Mouse (Mus musculus): ENCODE measurements around the gene Ascl2. TPM values are rescaled to one million over a fixed set of nuclear protein-coding genes. Genes with fewer than 3 reads are reported as not detected.
A peak's percentile ranks its signal among the peaks of the same experiment; 100 is the strongest.

Gene Ascl2
- polyA plus RNA-seq, 1 experiment from 2014 or later = 0.12 TPM

DNA sequence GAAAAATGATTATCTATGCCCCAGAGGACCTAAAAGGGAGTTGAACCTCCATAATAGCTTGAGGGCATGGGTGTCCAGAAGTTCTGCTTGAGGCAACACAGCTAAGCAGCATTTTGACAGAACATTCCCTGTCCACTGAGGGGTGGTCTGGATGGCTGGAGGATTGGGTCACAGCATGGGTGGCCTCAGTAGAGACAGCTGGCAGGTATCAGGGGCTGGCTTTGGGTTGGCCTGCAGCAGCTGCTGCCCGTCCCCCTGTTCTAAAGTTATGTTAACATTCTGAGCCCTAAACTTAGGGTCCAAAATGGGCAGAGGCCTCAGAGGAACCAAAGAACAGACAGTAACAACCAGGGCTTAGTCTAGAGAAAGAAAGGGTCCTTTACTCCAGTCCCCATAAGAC lies 42.2 kb upstream of the Ascl2 start:
- H3K9ac ChIP-seq (ENCODE audit: low read length) = no peak overlapping the region
- H3K36me3 ChIP-seq (ENCODE audit: control insufficient read depth, insufficient read depth, low read length) = no peaks in the 10 kb centered on the region
- no peaks in the 10 kb centered on the region for H3K9me3 ChIP-seq (ENCODE audit: control insufficient read depth, low read length)
- no peak overlapping the region for H3K4me2 ChIP-seq (ENCODE audit: low read depth, low read length, severe bottlenecking)
- no peaks in the 10 kb centered on the region for H3K27me3 ChIP-seq (ENCODE audit: control insufficient read depth, insufficient read depth, low read length)
- no peak overlapping the region for H3K27ac ChIP-seq (ENCODE audit: low read depth, low read length)
- 0 out of 2 replicates have a peak, but pooled peaks cover 4% of the 10 kb centered on the region for H3K4me1 ChIP-seq (replicated peaks; ENCODE audit: control insufficient read depth, insufficient read depth, low read length)
- DNase-seq (ENCODE audit: low spot score) (no peak), ATAC-seq (replicated peaks; ENCODE audit: low FRiP score) (no peak)
- no peak overlapping the region for H3K4me3 ChIP-seq (ENCODE audit: low read depth, low read length)
- 100% methylated on average over 1 of the region's 1 CpGs for WGBS

DNA sequence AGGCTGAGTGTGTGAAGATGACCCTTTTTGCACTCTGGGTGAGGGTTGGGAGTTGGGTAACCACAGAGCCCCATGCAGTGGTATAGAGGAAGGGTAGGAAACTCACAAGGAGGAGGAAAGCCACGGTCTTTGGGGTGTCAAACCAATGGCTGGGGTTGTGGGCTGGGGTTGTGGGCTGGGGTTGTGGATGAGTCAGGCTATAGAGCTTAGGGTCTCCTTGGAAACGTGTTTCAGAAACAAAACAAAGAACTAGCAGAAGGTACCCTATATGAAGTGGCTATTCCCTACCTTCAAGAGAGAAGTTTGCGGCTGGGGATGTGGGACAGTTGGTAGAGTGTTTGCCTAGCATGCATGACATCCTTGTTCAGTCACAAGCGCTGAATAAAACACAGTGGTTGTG lies 40.9 kb upstream of the Ascl2 start:
- DNase-seq (ENCODE audit: low spot score) = no peak
- WGBS = 85% methylated on average over 4 of the region's 4 CpGs

DNA sequence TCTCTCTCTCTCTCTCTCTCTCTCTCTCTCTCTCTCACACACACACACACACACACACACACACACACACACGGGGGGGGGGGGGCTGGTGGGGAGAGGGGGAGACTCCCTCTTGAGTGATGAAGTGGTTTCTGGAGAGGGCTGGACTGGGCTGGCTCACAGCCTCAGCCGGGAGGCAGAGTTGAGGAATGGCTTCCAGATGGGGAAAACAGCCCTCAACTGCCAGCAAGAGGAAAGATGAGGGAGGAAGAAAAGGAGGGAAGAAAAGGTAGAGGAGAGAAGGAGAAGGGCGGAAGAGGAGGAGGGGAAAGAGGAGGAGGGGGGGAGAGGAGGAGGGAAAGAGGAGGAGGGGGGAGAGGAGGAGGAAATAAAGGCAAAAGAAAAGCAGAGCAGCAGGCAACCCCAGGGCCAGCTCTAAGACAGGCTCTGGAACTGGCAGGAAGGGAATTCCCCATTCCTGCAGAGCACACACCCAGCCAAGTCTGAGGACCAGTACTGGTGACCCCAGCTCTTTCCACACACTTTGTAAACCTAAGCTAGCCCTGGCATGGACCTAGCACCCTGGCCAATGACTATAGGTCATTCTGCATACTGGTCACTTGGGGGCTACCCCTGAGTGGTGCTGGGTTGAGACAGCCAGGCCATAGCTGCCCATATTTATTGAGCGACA lies 40.1 kb upstream of the Ascl2 start:
- Histone ChIP-seq H3K4me3 (ENCODE audit: low read depth, low read length) (no peak overlapping the region), H3K27me3 (ENCODE audit: control insufficient read depth, insufficient read depth, low read length) (no peaks in the 10 kb centered on the region), H3K9ac (ENCODE audit: low read length) (no peak overlapping the region), H3K27ac (ENCODE audit: low read depth, low read length) (no peak overlapping the region), H3K4me1 (replicated peaks; ENCODE audit: control insufficient read depth, insufficient read depth, low read length) (0 out of 2 replicates have a peak, but pooled peaks cover 4% of the 10 kb centered on the region), H3K36me3 (ENCODE audit: control insufficient read depth, insufficient read depth, low read length) (no peaks in the 10 kb centered on the region), H3K4me2 (ENCODE audit: low read depth, low read length, severe bottlenecking) (no peak overlapping the region), H3K9me3 (ENCODE audit: control insufficient read depth, low read length) (no peaks in the 10 kb centered on the region)
- DNase-seq (ENCODE audit: low spot score) (no peak), ATAC-seq (replicated peaks; ENCODE audit: low FRiP score) (no peak)
- 66% methylated on average over 3 of the region's 4 CpGs for WGBS

More for the DNA sequence above, 40.9 kb upstream of the Ascl2 start:
- no peak for ATAC-seq (replicated peaks; ENCODE audit: low FRiP score)
- Histone ChIP-seq H3K27ac (ENCODE audit: low read depth, low read length) (no peak overlapping the region), H3K4me3 (ENCODE audit: low read depth, low read length) (no peak overlapping the region), H3K4me2 (ENCODE audit: low read depth, low read length, severe bottlenecking) (no peak overlapping the region), H3K27me3 (ENCODE audit: control insufficient read depth, insufficient read depth, low read length) (no peaks in the 10 kb centered on the region), H3K36me3 (ENCODE audit: control insufficient read depth, insufficient read depth, low read length) (no peaks in the 10 kb centered on the region), H3K9me3 (ENCODE audit: control insufficient read depth, low read length) (no peaks in the 10 kb centered on the region), H3K4me1 (replicated peaks; ENCODE audit: control insufficient read depth, insufficient read depth, low read length) (0 out of 2 replicates have a peak, but pooled peaks cover 4% of the 10 kb centered on the region), H3K9ac (ENCODE audit: low read length) (no peak overlapping the region)

DNA sequence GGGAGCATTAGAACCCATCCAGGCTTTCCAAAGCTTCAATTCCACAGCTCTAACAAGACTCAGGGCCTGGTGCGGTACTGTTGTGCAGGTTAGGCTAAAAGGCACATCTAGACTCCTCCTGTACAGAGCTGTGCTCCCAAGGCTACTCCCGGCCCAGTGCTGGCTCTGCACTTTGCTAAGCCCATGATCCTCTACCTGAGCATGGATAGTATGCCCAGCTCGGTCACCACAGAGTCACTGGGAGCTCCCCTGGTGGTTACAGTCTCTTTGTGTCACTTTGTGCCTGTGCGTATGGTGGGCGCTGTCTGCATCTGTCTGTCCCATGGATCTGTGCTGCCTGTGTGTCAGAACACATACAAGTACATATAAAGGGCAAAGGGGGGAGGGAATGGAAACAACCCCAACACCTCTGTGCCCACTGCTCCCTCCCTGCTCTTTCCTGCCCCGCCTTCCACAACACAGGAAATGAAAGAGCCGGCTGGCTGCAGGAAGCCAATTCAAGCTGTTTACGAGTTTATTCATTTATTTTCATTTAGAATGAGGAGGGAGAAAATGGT lies 39.4 kb upstream of the Ascl2 start:
- Histone ChIP-seq H3K27ac (ENCODE audit: low read depth, low read length) (no peak overlapping the region), H3K9ac (ENCODE audit: low read length) (0 out of 2 replicates have a peak overlapping the region, but pooled peaks have one; percentile 9), H3K4me1 (replicated peaks; ENCODE audit: control insufficient read depth, insufficient read depth, low read length) (0 out of 2 replicates have a peak, but pooled peaks cover 4% of the 10 kb centered on the region), H3K4me2 (ENCODE audit: low read depth, low read length, severe bottlenecking) (0 out of 2 replicates have a peak overlapping the region, but pooled peaks have one; percentile 3), H3K27me3 (ENCODE audit: control insufficient read depth, insufficient read depth, low read length) (no peaks in the 10 kb centered on the region), H3K9me3 (ENCODE audit: control insufficient read depth, low read length) (no peaks in the 10 kb centered on the region), H3K36me3 (ENCODE audit: control insufficient read depth, insufficient read depth, low read length) (no peaks in the 10 kb centered on the region), H3K4me3 (ENCODE audit: low read depth, low read length) (no peak overlapping the region)
- ATAC-seq (replicated peaks; ENCODE audit: low FRiP score) (peak; percentile 42), DNase-seq (ENCODE audit: low spot score) (no peak)
- 73% methylated on average over 8 of the region's 8 CpGs for WGBS

DNA sequence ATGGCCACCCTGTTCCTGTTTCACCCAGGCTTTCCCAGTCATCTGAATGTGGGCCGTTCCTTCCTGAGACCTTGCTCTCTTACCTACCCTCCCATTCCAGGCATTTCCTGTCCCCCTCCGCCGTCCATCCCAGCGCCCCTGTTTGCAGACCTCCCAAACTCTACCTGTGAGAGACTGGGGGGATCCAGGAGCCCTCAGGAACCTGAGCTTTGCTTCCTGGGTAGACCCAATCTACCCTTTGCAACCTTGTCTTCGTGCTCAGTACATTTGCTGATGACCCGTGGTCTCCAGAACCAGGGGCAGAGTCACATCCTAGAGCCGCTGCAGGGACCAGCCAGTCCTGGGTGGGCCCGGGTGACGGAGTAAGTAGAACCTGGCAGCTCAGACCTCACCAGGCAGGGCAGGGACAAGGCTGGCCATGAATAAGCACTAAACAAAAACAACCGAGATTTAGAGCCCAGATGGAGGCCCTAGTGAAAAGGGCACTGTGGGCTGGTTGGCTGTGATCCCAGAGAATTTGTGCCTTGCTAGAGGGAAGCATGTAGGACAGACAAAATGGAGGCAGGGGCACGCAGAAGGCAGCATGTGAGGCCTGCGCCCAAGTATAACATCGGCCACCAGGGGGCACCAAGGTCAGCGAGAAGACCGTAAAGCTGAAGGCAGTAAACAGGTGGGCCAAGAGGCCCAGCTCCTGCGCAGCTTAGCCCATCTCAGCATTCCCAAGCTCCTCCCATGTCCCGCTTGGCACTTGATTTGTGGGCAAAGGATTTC lies 38.7 kb upstream of the Ascl2 start:
- Histone ChIP-seq H3K4me2 (ENCODE audit: low read depth, low read length, severe bottlenecking) (peak overlapping the region; percentile 0; the same call in 1 of the 2 replicates), H3K9me3 (ENCODE audit: control insufficient read depth, low read length) (no peaks in the 10 kb centered on the region), H3K27ac (ENCODE audit: low read depth, low read length) (no peak overlapping the region), H3K36me3 (ENCODE audit: control insufficient read depth, insufficient read depth, low read length) (no peaks in the 10 kb centered on the region), H3K9ac (ENCODE audit: low read length) (peak overlapping the region; percentile 12; the same call in 1 of the 2 replicates), H3K4me3 (ENCODE audit: low read depth, low read length) (no peak overlapping the region), H3K27me3 (ENCODE audit: control insufficient read depth, insufficient read depth, low read length) (no peaks in the 10 kb centered on the region), H3K4me1 (replicated peaks; ENCODE audit: control insufficient read depth, insufficient read depth, low read length) (0 out of 2 replicates have a peak, but pooled peaks cover 4% of the 10 kb centered on the region)
- 42% methylated on average over 17 of the region's 17 CpGs for WGBS
- ATAC-seq (replicated peaks; ENCODE audit: low FRiP score) = peak; percentile 82
- DNase-seq (ENCODE audit: low spot score) = peak; percentile 92

DNA sequence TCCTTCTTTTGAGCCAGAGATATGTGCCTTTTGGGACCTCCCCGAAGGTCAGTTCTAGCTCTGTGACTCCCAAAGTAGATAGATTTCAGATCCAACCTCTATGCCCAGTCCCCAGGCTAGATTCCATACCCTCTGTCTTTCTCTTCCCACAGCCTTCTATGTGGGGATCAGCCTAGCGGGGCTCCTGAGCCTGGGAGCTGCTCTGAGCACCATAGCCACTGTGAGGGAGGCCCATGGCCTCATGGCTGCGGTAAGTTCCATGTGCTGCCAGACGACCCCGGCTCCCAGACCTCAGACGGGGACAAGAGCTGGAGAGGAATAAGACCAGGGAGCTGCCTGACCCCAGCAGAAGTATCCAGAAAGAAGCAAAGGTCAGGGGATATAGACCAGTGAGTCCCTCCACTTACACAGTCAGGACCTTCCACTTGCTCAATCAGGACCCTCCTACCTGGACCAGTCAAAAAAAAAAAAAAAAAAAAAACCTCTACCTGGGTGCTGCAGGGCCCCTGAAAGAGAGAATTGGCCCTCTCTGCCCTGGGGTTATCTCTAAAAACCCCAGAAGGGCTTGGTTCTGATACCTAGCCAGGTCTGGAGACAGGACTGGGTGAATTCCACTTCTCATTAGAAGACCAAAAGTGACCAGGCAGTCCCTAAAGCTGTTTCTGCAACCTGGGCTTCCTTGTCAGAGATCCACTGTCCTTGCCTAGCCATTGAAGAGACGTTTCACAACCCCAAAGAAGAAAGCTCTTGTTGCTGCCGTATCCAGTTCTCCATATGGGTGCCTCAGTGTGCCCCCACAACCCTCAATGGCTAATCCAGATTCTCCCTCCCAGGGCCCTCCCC lies 37.9 kb upstream of the Ascl2 start:
- Histone ChIP-seq H3K36me3 (ENCODE audit: control insufficient read depth, insufficient read depth, low read length) (no peaks in the 10 kb centered on the region), H3K4me1 (replicated peaks; ENCODE audit: control insufficient read depth, insufficient read depth, low read length) (0 out of 2 replicates have a peak, but pooled peaks cover 4% of the 10 kb centered on the region), H3K27ac (ENCODE audit: low read depth, low read length) (no peak overlapping the region), H3K27me3 (ENCODE audit: control insufficient read depth, insufficient read depth, low read length) (no peaks in the 10 kb centered on the region), H3K9me3 (ENCODE audit: control insufficient read depth, low read length) (no peaks in the 10 kb centered on the region), H3K4me2 (ENCODE audit: low read depth, low read length, severe bottlenecking) (peak overlapping the region; percentile 0; the same call in 1 of the 2 replicates), H3K4me3 (ENCODE audit: low read depth, low read length) (no peak overlapping the region), H3K9ac (ENCODE audit: low read length) (0 out of 2 replicates have a peak overlapping the region, but pooled peaks have one; percentile 1)
- DNase-seq (ENCODE audit: low spot score) (no peak), ATAC-seq (replicated peaks; ENCODE audit: low FRiP score) (no peak)
- WGBS = 92% methylated on average over 8 of the region's 8 CpGs

DNA sequence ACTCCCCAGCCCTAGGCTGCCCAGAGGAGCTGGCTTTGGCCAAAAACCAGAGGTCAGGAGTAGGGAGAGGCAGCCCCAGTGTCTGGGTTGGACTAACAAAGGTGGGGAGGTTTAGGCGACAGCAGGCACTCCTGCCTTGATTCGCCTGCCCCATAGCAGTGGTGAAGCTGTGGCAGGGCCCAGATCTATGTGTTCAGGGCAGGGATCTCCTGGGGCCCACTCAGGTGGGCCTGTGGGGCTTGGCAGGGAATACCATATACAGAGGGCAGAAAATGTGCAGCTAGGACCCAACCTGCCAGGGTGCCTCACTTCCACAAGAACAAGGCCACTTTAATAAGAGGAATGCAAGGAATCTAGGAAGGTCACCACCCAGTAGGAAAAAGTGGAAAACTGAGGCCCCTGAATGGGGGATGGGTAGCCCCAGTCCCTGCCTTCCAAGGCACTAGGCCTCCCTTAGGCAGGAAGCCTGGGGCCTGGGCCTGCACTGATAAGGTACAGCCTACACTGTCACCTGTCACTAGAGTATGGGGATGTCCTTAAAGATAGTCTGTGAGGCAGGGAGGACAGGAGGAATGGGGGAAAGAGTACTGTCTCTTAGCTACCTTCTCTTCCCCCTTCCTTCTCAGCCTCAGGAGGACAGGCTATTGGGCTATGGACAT lies 37.2 kb upstream of the Ascl2 start:
- H3K4me1 ChIP-seq (replicated peaks; ENCODE audit: control insufficient read depth, insufficient read depth, low read length) = 0 out of 2 replicates have a peak, but pooled peaks cover 4% of the 10 kb centered on the region
- H3K27ac ChIP-seq (ENCODE audit: low read depth, low read length) = 0 out of 2 replicates have a peak overlapping the region, but pooled peaks have one; percentile 6
- no peak overlapping the region for H3K9ac ChIP-seq (ENCODE audit: low read length)
- no peaks in the 10 kb centered on the region for H3K36me3 ChIP-seq (ENCODE audit: control insufficient read depth, insufficient read depth, low read length)
- no peaks in the 10 kb centered on the region for H3K9me3 ChIP-seq (ENCODE audit: control insufficient read depth, low read length)
- WGBS = 68% methylated on average over 2 of the region's 2 CpGs
- DNase-seq (ENCODE audit: low spot score) = no peak
- no peak overlapping the region for H3K4me2 ChIP-seq (ENCODE audit: low read depth, low read length, severe bottlenecking)
- no peaks in the 10 kb centered on the region for H3K27me3 ChIP-seq (ENCODE audit: control insufficient read depth, insufficient read depth, low read length)
- no peak for ATAC-seq (replicated peaks; ENCODE audit: low FRiP score)
- no peak overlapping the region for H3K4me3 ChIP-seq (ENCODE audit: low read depth, low read length)
